Mouse (Mus musculus): Measurements from ENCODE around the gene Tssk2.

- TF ChIP-seq POLR2A (IDR thresholded peaks at IDR 0.05; ENCODE audit: insufficient read length, low read depth) (no peak), POLR2AphosphoS2 (IDR thresholded peaks at IDR 0.05; ENCODE audit: insufficient read length, low read depth) (no peak), CEBPB (IDR thresholded peaks at IDR 0.05; ENCODE audit: insufficient read depth, poor library complexity, severe bottlenecking) (no peak), TCF3 (IDR thresholded peaks at IDR 0.05; ENCODE audit: insufficient read length, low read depth) (no peak), MYOD1 (IDR thresholded peaks at IDR 0.05; ENCODE audit: control insufficient read depth in 1 of 3, insufficient read length in 2 of 3, low read depth in 2 of 3) (no peak), MYOG (IDR thresholded peaks at IDR 0.05; ENCODE audit: control insufficient read depth in 1 of 3, insufficient read depth in 1 of 3, insufficient read length in 2 of 3, low read depth in 2 of 3) (no peak), REST (IDR thresholded peaks at IDR 0.05; ENCODE audit: insufficient read depth, insufficient read length) (no peak), E2F4 (IDR thresholded peaks at IDR 0.05; ENCODE audit: insufficient read depth) (no peak), USF1 (IDR thresholded peaks at IDR 0.05; ENCODE audit: low read depth) (no peak)
Measured at GRCm38 (mm10) chr16:17931906-17932460, 33.5 kb downstream of the Tssk2 start.
